Mouse (Mus musculus): Measurements from ENCODE around the gene Asic3. TPM values are rescaled to one million over a fixed set of nuclear protein-coding genes. Genes with fewer than 3 reads are reported as not detected.

The Asic3 gene
- total RNA-seq (2021), result under 1 TPM; 0.32 to 0.38 TPM
- long read RNA-seq, experiment 1, result 0 reads
- long read RNA-seq, experiment 2, result 0 reads

DNA sequence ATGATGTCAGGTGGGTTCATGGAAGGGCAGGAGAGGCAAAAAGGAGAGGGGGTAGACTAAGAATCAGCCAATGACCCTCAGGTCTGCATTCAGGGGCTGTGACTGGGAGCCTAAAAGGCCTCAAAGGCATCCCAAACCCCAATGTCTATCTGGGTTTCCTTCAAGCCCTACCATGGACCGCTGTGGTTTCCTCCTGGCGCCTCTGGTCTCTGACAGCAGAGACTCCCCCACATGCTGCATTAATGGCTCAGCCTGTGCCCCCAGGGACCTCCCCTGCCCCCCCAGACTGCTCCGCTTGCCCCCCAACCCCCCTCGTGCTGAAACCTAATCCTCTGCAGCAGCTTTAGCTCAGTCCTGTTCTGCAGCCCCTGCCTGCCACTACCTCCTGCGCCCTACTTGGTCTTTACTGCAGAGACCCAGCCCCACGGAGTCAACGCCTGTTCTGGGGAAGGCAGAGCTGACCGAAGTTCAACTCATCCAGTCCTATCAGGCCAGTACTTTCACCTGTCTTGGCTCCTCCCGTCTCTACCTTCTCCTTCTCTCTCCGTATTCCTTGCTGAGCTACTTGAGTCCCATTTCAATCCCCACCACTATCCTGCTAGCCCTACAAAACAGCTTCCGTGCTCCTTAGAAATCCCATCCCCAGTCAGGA is at the start of gene Asic3:
TSS of gene Asic3 (plus strand) at position 351 of the 652 bp plus-strand sequence.
- no peak for DNase-seq (ENCODE audit: low spot score)

GRCm38 (mm10) chr5:24363467-24363866 is 49.7 kb upstream of the Asic3 start:
- no peak for DNase-seq (ENCODE audit: low spot score)

DNA sequence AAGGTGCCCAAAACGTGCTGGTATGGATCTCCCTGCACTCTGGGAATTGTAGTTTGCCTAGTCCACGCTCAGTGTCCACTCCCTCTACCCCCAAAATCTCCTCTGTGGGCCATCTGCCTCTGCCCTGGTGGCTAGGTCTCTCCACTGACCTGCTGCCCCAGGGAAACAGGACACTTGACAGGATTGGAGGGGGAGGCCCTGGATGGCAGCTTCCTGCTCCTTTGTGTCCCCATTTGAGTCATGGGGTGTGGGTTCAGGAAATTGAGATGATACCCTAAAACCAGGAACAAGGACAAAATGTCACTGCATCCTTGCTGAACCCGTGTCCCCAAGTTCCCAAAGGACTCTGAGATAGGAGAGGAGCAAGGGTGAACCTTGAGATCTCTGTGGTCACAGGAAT is 49.1 kb upstream of the Asic3 start:
- no peak for DNase-seq (ENCODE audit: low spot score)

DNA sequence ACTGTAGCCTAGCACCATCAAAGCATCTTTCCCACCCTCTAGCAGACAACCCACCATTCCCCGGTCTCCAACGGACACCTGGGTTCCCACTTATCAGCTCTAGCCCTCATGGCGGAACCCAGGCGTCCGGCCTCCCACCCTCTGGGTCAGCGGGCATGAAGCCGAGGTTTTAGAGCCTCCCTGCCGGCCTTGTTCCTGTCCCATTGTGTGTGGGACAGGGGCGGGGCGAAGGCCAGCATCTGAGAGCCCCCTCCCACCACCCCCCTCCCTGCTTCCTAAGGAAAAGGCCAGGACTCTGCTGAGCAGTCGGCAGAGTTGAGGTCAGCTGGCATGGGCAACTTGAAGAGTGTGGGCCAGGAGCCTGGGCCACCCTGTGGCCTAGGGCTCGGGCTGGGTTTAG is 48.7 kb upstream of the Asic3 start, which contains the start of gene Nos3:
TSS of gene Nos3 (plus strand) at position 303 of the 400 bp plus-strand sequence.
- DNase-seq (ENCODE audit: low spot score), result peak; percentile 37

GRCm38 (mm10) chr5:24364963-24365362 is 48.2 kb upstream of the Asic3 start:
- no peak for DNase-seq (ENCODE audit: low spot score)

DNA sequence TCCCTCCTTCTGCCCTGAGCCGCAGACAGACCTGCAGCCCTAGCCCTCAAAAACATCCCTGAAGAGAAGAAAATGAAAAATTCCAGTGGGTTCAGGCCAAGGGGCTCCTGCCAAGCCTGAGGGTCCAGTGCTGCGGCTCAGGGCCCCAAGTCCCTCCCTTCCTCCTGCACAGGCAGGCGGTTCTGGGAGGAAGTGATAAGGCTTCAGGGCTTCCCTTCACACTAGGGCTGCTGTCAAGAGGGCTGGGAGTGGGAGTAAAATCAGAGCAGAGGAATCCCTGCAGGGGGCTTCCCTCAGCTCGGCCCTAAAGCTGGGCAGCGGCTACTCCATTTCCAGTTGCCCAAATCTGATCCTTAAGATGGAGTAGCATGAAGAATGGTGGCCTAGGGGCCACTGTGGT is 47.7 kb upstream of the Asic3 start:
- DNase-seq (ENCODE audit: low spot score), result no peak

DNA sequence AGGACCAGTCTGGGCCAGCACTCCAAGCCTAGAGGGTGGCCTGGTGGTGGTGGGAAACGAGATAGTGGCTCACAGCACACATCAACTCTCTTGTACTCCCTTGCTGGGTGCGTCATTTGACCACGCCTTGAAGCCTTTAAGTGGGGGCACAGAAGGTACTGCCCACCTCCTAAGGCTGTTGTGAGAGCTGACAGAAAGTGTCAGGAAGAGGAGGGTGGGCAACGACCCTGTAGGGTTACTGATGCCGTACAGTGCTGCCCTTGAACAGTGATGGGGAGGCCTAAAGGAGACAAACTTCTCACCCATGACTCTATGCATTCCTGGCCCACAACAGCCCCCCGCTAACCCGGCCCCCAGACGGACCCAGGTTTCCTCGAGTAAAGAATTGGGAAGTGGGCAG is 46.8 kb upstream of the Asic3 start:
- no peak for DNase-seq (ENCODE audit: low spot score)

DNA sequence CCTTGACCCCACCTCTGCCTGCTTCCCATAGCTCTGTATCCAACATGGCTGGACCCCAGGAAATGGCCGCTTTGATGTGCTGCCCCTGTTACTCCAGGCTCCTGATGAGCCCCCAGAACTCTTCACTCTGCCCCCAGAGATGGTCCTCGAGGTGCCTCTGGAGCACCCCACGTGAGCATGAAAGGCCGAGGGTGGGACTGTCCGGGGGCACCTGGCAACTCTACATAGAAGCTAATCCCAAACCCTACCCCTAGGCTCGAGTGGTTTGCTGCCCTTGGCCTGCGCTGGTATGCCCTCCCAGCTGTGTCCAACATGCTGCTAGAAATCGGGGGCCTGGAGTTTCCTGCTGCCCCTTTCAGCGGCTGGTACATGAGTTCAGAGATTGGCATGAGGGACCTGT is 43.4 kb upstream of the Asic3 start:
- DNase-seq (ENCODE audit: low spot score), result no peak

- DNase-seq (ENCODE audit: low spot score), result no peak
These were observed 39.4 kb upstream of the Asic3 start for GRCm38 (mm10) chr5:24373807-24374206.

DNA sequence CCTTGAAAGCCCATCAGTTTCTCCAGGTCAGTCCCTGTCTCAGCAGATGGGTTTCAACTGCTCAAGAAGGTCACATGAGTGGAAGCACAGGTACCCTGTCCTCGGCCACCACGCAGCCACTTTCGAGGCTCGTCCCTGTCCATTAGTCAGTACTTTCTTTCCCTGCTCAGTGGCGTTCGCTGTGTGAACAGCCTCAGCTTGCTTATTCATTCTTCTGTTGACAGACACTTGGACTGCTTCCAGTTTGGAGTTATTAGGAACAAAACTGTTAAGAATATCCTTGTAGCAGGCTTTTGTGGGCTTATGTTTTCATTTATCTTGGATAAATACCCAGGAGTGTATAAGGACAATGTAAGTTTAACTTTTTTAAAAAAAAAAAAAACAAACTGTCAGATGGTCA is 39.0 kb upstream of the Asic3 start:
- DNase-seq (ENCODE audit: low spot score), result no peak

- no peak for DNase-seq (ENCODE audit: low spot score)
These were observed 38.4 kb upstream of the Asic3 start for GRCm38 (mm10) chr5:24374666-24375328.

GRCm38 (mm10) chr5:24378700-24379099 is 34.5 kb upstream of the Asic3 start:
- DNase-seq (ENCODE audit: low spot score), result no peak

DNA sequence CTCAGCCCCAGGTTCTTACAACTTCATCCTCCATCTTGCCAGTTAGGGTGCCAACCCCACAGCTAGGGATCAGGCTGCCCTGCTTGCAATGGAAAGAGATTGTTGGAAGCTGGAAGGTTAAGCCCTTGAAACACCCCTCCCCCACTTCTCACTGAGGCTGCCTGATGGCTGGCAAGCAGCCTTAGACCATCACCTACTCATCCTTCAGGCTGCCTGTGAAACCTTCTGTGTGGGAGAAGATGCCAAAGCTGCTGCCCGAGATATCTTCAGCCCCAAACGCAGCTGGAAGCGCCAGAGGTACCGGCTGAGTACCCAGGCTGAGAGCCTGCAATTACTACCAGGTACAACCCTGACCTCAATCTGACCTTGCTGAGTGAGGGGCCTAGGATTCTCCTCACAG is 33.7 kb upstream of the Asic3 start:
- no peak for DNase-seq (ENCODE audit: low spot score)

- DNase-seq (ENCODE audit: low spot score), result no peak
These were observed 32.7 kb upstream of the Asic3 start for GRCm38 (mm10) chr5:24380499-24380898.

- DNase-seq (ENCODE audit: low spot score), result no peak
These were observed 31.7 kb upstream of the Asic3 start for GRCm38 (mm10) chr5:24381486-24381885.

- no peak for DNase-seq (ENCODE audit: low spot score)
These were observed 31.2 kb upstream of the Asic3 start for GRCm38 (mm10) chr5:24381988-24382387.

DNA sequence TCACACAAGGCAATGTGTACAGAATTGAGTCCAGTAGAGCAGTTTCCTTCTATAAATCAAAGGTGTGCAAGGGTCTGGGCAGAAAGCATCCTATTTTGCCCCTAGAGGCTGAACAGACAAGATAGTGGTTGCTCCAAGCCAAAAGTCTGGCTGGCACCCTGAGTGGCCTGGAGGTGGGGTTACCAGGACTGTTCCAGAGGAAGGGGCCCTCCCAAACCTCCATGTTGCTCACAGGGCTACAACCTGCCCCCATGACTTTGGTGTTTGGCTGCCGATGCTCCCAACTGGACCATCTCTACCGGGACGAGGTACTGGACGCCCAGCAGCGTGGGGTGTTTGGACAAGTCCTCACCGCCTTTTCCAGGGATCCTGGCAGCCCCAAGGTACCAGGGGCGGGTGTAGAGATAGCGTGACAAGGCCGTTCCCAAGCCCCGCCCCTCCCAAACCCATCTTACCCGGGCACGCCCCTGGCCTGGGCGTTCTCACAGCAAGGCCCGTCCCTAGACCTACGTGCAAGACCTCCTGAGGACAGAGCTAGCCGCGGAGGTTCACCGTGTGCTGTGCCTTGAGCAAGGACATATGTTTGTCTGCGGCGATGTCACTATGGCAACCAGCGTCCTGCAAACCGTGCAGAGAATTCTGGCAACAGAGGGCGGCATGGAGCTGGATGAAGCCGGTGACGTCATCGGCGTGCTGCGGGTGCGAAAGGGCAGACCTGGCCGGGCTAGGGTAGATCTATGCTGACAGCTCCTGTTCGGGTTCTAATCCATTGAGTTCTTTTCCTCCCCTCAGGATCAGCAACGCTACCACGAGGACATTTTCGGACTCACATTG is 29.9 kb upstream of the Asic3 start:
- peak; percentile 89 for DNase-seq (ENCODE audit: low spot score)

GRCm38 (mm10) chr5:24384407-24384806 is 28.8 kb upstream of the Asic3 start:
- peak; percentile 30 for DNase-seq (ENCODE audit: low spot score)

DNA sequence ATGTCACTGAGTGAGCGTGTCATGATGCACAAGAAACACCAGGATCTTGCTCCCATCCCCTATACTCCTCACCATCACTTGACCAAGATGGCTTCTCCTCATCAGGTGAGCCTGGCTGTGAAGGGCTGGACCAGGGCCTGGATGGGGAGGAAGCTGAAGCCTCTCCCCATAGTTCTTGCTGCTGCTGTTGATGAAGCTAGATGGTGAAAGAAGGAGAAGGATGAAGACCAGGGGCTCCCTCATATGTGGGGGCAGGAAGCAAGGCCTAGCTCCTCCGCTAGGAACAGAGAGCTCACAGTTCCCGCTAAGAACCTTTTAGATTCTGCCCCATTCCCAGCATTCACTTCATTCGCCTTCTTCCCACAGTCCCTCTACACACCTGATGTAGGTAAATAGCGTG is 27.8 kb upstream of the Asic3 start:
- no peak for DNase-seq (ENCODE audit: low spot score)

- DNase-seq (ENCODE audit: low spot score), result no peak
These were observed 27.2 kb upstream of the Asic3 start for GRCm38 (mm10) chr5:24385887-24386550.
